Mouse (Mus musculus) small intestine, adult 2 months (tissue): ENCODE measurements at regions not wholly inside any gene's neighbourhood (a gene's known extent, or its start where the extent isn't known, plus 50 kb on each side); places are given as distances from the start of the nearest gene placed in this dataset.

Experiments
- H3K27ac ChIP-seq: fragments of 200-500 bp; 2 replicates; pipeline ENCODE4 v1.5.1; 2012; ENCODE audit warnings: low read depth, low read length, control low read depth, inconsistent platforms; ENCODE audit not compliant: insufficient read depth
- H3K27me3 ChIP-seq: fragments of 200-500 bp; 2 replicates; pipeline ENCODE4 v1.6.1; 2012; ENCODE audit warnings: mild to moderate bottlenecking, moderate library complexity, low read length, inconsistent platforms; ENCODE audit not compliant: control insufficient read depth, insufficient read depth
- H3K36me3 ChIP-seq: fragments of 200-500 bp; 2 replicates; pipeline ENCODE4 v1.6.1; 2012; ENCODE audit warnings: mild to moderate bottlenecking, low read length, control low read depth, inconsistent platforms; ENCODE audit not compliant: control insufficient read depth, insufficient read depth
- H3K4me1 ChIP-seq: fragments of 200-500 bp; 2 replicates; pipeline ENCODE4 v1.6.1; 2012; ENCODE audit warnings: low read length, inconsistent platforms, mixed read lengths; ENCODE audit not compliant: control insufficient read depth, insufficient read depth, insufficient read length
- H3K4me3 ChIP-seq: fragments of 200-500 bp; 2 replicates; pipeline ENCODE4 v1.5.1; 2012; ENCODE audit warnings: low read depth, mild to moderate bottlenecking, control low read depth, inconsistent platforms, low read length, moderate library complexity
- CTCF ChIP-seq: fragments of 200-500 bp; IDR thresholded peaks from 2 replicates; pipeline ENCODE4 v1.5.1; 2012; ENCODE audit warnings: low read depth, mild to moderate bottlenecking, control low read depth, inconsistent platforms, low read length, moderate library complexity, mixed read lengths; ENCODE audit not compliant: insufficient replicate concordance, insufficient read length; ENCODE audit errors: extremely low read depth
- POLR2A ChIP-seq: fragments of 200-500 bp; IDR thresholded peaks from 2 replicates; pipeline ENCODE4 v1.6.1; 2012; ENCODE audit warnings: low read depth, mild to moderate bottlenecking, control low read depth, inconsistent platforms, low read length, moderate library complexity
- WGBS: fragments of 180-500 bp; shearing (Covaris S2); methylation state at CpG from one replicate; pipeline ENCODE4 v1.1.7; 2018; 5-methylcytosine and 5-hydroxymethylcytosine counted together

DNA sequence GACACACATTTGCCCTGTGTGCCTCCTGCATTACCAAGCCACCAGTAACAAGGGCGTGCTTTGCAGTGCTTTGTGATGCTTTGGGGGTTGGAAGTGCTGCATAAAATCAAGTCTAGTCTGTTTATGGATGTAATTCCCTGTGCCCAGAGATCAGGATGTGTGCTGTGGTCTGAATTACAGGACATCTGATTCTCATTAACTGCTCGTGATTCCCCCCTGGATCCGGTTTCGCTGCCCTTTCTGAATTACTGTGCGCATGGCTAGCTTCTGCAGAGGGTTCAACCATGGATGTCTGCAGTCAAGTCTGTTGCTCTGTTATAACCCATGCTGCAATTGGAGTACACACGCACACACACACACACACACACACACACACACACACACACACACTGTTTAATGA lies 52.5 kb upstream of the Magi1 start:
- WGBS = 90% methylated on average over 6 of the region's 6 CpGs
- TF ChIP-seq POLR2A (no peak), CTCF (no peak)
- H3K4me1 ChIP-seq = no peaks in the 10 kb centered on the region
- no peaks in the 10 kb centered on the region for H3K27me3 ChIP-seq
- H3K4me3 ChIP-seq = no peak overlapping the region
- no peak overlapping the region for H3K27ac ChIP-seq
- H3K36me3 ChIP-seq = no peaks in the 10 kb centered on the region
